Mouse (Mus musculus): ENCODE measurements at regions not wholly inside any gene's neighbourhood (a gene's known extent, or its start where the extent isn't known, plus 50 kb on each side); places are given as distances from the start of the nearest gene placed in this dataset.
A peak's percentile ranks its signal among the peaks of the same experiment; 100 is the strongest.

DNA sequence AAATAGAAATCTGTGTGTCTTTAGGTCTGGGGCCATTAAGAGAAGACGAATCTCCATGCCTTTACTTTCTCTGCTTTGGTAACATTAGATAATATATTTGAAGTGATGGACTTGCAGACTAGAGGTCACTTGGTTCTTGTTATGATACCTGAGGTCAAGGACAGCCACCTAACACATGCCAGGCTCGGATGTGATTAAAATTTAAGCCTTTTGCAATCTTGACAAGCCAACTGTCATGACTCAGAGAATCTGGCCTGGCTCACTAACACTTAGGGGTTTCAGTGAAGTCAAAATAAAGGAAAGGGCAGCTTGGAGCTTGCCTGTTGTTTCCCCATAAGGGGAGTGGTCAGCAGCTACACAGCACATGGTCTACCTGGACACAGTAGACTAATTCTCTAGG, 320.4 kb upstream of the Tbc1d5 start:
- Histone ChIP-seq H3K9me3 (ENCODE audit: low read depth, low read length) (no peaks in the 10 kb centered on the region), H3K4me2 (no peak overlapping the region), H3K27ac (ENCODE audit: low read depth) (no peak overlapping the region), H3K27me3 (ENCODE audit: insufficient read depth, low read length) (no peaks in the 10 kb centered on the region), H3K4me3 (ENCODE audit: low read depth, low read length) (no peak overlapping the region), H3K36me3 (ENCODE audit: insufficient read depth) (no peaks in the 10 kb centered on the region), H3K9ac (no peak overlapping the region), H3K4me1 (ENCODE audit: insufficient read depth) (no peaks in the 10 kb centered on the region)
- no peak for ATAC-seq (ENCODE audit: insufficient read depth)
- DNase-seq, result no peak
- no peak for TF ChIP-seq CTCF (IDR thresholded peaks at IDR 0.05; ENCODE audit: low read depth)
- 58% methylated on average over 2 of the region's 2 CpGs for WGBS

- 48% methylated on average over 2 of the region's 2 CpGs for WGBS
- Histone ChIP-seq H3K4me2 (no peak overlapping the region), H3K27me3 (ENCODE audit: insufficient read depth, low read length) (no peaks in the 10 kb centered on the region), H3K9me3 (ENCODE audit: low read depth, low read length) (no peaks in the 10 kb centered on the region), H3K4me3 (ENCODE audit: low read depth, low read length) (no peak overlapping the region), H3K9ac (no peak overlapping the region), H3K27ac (ENCODE audit: low read depth) (no peak overlapping the region), H3K4me1 (ENCODE audit: insufficient read depth) (no peaks in the 10 kb centered on the region), H3K36me3 (ENCODE audit: insufficient read depth) (no peaks in the 10 kb centered on the region)
- no peak for TF ChIP-seq CTCF (IDR thresholded peaks at IDR 0.05; ENCODE audit: low read depth)
- DNase-seq (no peak), ATAC-seq (ENCODE audit: insufficient read depth) (no peak)
Observed at GRCm38 (mm10) chr17:51495038-51495437, 315.9 kb upstream of the Tbc1d5 start.

GRCm38 (mm10) chr17:51489386-51489785, 310.2 kb upstream of the Tbc1d5 start:
- 70% methylated on average over 3 of the region's 3 CpGs for WGBS
- no peak for TF ChIP-seq CTCF (IDR thresholded peaks at IDR 0.05; ENCODE audit: low read depth)
- H3K36me3 ChIP-seq (ENCODE audit: insufficient read depth), result no peaks in the 10 kb centered on the region
- DNase-seq, result no peak
- H3K4me3 ChIP-seq (ENCODE audit: low read depth, low read length), result no peak overlapping the region
- no peak overlapping the region for H3K9ac ChIP-seq
- H3K4me1 ChIP-seq (ENCODE audit: insufficient read depth), result no peaks in the 10 kb centered on the region
- no peak overlapping the region for H3K4me2 ChIP-seq
- H3K27ac ChIP-seq (ENCODE audit: low read depth), result no peak overlapping the region
- H3K27me3 ChIP-seq (ENCODE audit: insufficient read depth, low read length), result no peaks in the 10 kb centered on the region
- no peaks in the 10 kb centered on the region for H3K9me3 ChIP-seq (ENCODE audit: low read depth, low read length)
- no peak for ATAC-seq (ENCODE audit: insufficient read depth)

GRCm38 (mm10) chr17:51487918-51488445, 308.8 kb upstream of the Tbc1d5 start:
- TF ChIP-seq CTCF (IDR thresholded peaks at IDR 0.05; ENCODE audit: low read depth), result no peak
- Histone ChIP-seq H3K36me3 (ENCODE audit: insufficient read depth) (no peaks in the 10 kb centered on the region), H3K9ac (no peak overlapping the region), H3K27ac (ENCODE audit: low read depth) (no peak overlapping the region), H3K4me3 (ENCODE audit: low read depth, low read length) (no peak overlapping the region), H3K4me2 (no peak overlapping the region), H3K4me1 (ENCODE audit: insufficient read depth) (no peaks in the 10 kb centered on the region), H3K27me3 (ENCODE audit: insufficient read depth, low read length) (no peaks in the 10 kb centered on the region), H3K9me3 (ENCODE audit: low read depth, low read length) (no peaks in the 10 kb centered on the region)
- 85% methylated on average over 3 of the region's 3 CpGs for WGBS
- ATAC-seq (ENCODE audit: insufficient read depth), result no peak
- no peak for DNase-seq

GRCm38 (mm10) chr17:51477810-51478209, 298.7 kb upstream of the Tbc1d5 start:
- Histone ChIP-seq H3K27ac (ENCODE audit: low read depth) (no peak overlapping the region), H3K36me3 (ENCODE audit: insufficient read depth) (no peaks in the 10 kb centered on the region), H3K9ac (no peak overlapping the region), H3K4me2 (no peak overlapping the region), H3K27me3 (ENCODE audit: insufficient read depth, low read length) (no peaks in the 10 kb centered on the region), H3K4me3 (ENCODE audit: low read depth, low read length) (no peak overlapping the region), H3K9me3 (ENCODE audit: low read depth, low read length) (no peaks in the 10 kb centered on the region), H3K4me1 (ENCODE audit: insufficient read depth) (no peaks in the 10 kb centered on the region)
- ATAC-seq (ENCODE audit: insufficient read depth) (no peak), DNase-seq (peak; percentile 8)
- TF ChIP-seq CTCF (IDR thresholded peaks at IDR 0.05; ENCODE audit: low read depth), result peak; percentile 26
- 68% methylated on average over 7 of the region's 7 CpGs for WGBS

GRCm38 (mm10) chr17:51477404-51477803, 298.3 kb upstream of the Tbc1d5 start:
- no peaks in the 10 kb centered on the region for H3K9me3 ChIP-seq (ENCODE audit: low read depth, low read length)
- no peaks in the 10 kb centered on the region for H3K4me1 ChIP-seq (ENCODE audit: insufficient read depth)
- ATAC-seq (ENCODE audit: insufficient read depth) (no peak), DNase-seq (no peak)
- no peak overlapping the region for H3K4me2 ChIP-seq
- no peaks in the 10 kb centered on the region for H3K36me3 ChIP-seq (ENCODE audit: insufficient read depth)
- H3K4me3 ChIP-seq (ENCODE audit: low read depth, low read length), result no peak overlapping the region
- no peak overlapping the region for H3K9ac ChIP-seq
- WGBS, result 80% methylated on average over 8 of the region's 8 CpGs
- no peak overlapping the region for H3K27ac ChIP-seq (ENCODE audit: low read depth)
- H3K27me3 ChIP-seq (ENCODE audit: insufficient read depth, low read length), result no peaks in the 10 kb centered on the region
- TF ChIP-seq CTCF (IDR thresholded peaks at IDR 0.05; ENCODE audit: low read depth), result no peak

GRCm38 (mm10) chr17:51462137-51462880, 283.2 kb upstream of the Tbc1d5 start:
- no peak for ATAC-seq (ENCODE audit: insufficient read depth)
- no peaks in the 10 kb centered on the region for H3K9me3 ChIP-seq (ENCODE audit: low read depth, low read length)
- WGBS, result 50% methylated on average over 5 of the region's 5 CpGs
- no peak for TF ChIP-seq CTCF (IDR thresholded peaks at IDR 0.05; ENCODE audit: low read depth)
- H3K4me2 ChIP-seq, result no peak overlapping the region
- no peak overlapping the region for H3K27ac ChIP-seq (ENCODE audit: low read depth)
- H3K9ac ChIP-seq, result no peak overlapping the region
- no peak for DNase-seq
- H3K4me1 ChIP-seq (ENCODE audit: insufficient read depth), result no peaks in the 10 kb centered on the region
- no peaks in the 10 kb centered on the region for H3K27me3 ChIP-seq (ENCODE audit: insufficient read depth, low read length)
- no peak overlapping the region for H3K4me3 ChIP-seq (ENCODE audit: low read depth, low read length)
- no peaks in the 10 kb centered on the region for H3K36me3 ChIP-seq (ENCODE audit: insufficient read depth)
